Mouse (Mus musculus) adrenal gland, postnatal 10 days (tissue): ENCODE measurements around the gene Gm10718. TPM values are rescaled to one million over a fixed set of nuclear protein-coding genes. Genes with fewer than 3 reads are reported as not detected.
"Not testable (repeated sequence)": the region's sequence is repeated elsewhere in the genome, so short reads cannot be mapped to it uniquely, and the experiment has no call there.

Source experiments
- DNase-seq: peaks from one replicate; pipeline ENCODE4 v3.0.0; 2021; ENCODE audit warnings: mixed read lengths
- microRNA-seq: library from miRNA; unstranded; fragments of <30 nt; microRNA quantifications from one replicate; pipeline ENCODE4 v1.2.0, GENCODE M21; 2021
- total RNA-seq, 2 experiments: library from RNA; stranded (reverse); gene quantifications; 2 replicates each; pipeline ENCODE4 v1.2.3; 2021

The Gm10718 gene
- total RNA-seq, 2 experiments from 2014 or later = 1.4 to 3.2 TPM

DNA sequence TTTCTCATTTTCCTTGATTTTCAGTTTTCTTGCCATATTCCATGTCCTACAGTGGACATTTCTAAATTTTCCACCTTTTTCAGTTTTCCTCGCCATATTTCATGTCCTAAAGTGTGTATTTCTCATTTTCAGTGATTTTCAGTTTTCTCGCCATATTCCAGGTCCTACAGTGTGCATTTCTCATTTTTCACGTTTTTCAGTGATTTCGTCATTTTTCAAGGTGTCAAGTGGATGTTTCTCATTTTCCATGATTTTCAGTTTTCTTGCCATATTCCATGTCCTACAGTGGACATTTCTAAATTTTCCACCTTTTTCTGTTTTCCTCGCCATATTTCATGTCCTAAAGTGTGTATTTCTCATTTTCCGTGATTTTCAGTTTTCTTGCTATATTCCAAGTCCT, 2.3 kb downstream of the Gm10718 start:
- DNase-seq = peak; percentile 65

DNA sequence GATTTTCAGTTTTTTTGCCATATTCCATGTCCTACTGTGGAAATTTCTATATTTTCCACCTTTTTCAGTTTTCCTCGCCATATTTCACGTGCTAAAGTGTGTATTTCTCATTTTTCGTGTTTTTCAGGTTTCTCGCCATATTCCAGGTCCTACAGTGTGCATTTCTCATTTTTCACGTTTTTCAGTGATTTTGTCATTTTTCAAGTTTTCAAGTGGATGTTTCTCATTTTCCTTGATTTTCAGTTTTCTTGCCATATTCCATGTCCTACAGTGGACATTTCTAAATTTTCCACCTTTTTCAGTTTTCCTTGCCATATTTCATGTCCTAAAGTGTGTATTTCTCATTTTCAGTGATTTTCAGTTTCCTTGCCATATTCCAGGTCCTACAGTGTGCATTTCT, 2.8 kb downstream of the Gm10718 start:
- not testable (repeated sequence) for DNase-seq

DNA sequence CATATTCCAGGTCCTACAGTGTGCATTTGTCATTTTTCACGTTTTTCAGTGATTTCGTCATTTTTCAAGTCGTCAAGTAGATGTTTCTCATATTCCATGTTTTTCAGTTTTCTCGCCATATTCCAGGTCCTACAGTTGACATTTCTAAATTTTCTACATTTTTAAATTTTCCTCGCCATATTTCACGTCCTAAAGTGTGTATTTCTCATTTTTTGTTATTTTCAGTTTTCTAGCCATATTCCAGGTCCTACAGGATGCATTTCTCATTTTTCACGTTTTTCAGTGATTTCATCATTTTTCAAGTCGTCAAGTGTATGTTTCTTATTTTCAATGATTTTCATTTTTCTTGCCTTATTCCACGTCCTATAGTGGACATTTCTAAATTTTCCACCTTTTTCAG, 3.4 kb downstream of the Gm10718 start:
- peak; percentile 3 for DNase-seq

DNA sequence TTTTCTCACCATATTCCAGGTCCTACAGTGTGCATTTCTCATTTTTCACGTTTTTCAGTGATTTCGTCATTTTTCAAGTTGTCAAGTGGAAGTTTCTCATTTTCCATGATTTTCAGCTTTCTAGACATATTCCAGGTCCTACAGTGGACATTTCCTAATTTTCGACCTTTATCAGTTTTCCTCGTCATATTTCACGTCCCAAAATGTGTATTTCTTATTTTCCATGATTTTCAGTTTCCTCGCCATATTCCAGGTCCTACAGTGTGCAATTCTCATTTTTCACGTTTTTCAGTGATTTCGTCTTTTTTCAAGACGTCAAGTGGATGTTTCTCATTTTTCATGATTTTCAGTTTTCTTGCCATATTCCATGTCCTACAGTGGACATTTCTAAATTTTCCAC, 3.9 kb downstream of the Gm10718 start:
- not testable (repeated sequence) for DNase-seq

DNA sequence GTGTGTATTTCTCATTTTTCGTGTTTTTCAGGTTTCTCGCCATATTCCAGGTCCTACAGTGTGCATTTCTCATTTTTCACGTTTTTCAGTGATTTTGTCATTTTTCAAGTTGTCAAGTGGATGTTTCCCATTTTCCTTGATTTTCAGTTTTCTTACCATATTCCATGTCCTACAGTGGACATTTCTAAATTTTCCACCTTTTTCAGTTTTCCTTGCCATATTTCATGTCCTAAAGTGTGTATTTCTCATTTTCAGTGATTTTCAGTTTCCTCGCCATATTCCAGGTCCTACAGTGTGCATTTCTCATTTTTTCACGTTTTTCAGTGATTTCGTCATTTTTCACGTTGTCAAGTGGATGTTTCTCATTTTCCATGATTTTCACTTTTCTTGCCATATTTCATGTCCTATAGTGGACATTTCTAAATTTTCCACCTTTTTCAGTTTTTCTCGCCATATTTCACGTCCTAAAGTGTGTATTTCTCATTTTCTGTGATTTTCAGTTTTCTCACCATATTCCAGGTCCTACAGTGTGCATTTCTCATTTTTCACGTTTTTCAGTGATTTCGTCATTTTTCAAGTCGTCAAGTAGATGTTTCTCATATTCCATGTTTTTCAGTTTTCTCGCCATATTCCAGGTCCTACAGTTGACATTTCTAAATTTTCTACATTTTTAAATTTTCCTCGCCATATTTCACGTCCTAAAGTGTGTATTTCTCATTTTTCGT, 6.1 kb downstream of the Gm10718 start:
- DNase-seq = peak; percentile 29

DNA sequence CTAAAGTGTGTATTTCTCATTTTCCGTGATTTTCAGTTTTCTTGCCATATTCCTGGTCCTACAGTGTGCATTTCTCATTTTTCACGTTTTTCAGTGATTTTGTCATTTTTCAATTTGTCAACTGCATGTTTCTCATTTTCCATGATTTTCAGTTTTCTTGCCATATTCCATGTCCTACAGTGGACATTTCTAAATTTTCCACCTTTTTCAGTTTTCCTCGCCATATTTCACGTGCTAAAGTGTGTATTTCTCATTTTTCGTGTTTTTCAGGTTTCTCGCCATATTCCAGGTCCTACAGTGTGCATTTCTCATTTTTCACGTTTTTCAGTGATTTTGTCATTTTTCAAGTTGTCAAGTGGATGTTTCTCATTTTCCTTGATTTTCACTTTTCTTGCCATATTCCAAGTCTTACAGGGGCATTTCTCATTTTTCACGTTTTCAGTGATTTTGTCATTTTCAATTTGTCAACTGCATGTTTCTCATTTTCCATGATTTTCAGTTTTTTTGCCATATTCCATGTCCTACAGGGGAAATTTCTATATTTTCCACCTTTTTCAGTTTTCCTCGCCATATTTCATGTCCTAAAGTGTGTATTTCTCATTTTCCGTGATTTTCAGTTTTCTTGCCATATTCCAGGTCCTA, 7.5 kb downstream of the Gm10718 start:
- not testable (repeated sequence) for DNase-seq

DNA sequence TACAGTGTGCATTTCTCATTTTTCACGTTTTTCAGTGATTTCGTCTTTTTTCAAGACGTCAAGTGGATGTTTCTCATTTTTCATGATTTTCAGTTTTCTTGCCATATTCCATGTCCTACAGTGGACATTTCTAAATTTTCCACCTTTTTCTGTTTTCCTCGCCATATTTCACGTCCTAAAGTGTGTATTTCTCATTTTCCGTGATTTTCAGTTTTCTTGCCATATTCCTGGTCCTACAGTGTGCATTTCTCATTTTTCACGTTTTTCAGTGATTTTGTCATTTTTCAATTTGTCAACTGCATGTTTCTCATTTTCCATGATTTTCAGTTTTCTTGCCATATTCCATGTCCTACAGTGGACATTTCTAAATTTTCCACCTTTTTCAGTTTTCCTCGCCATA, 11.0 kb downstream of the Gm10718 start, which contains the start of gene Gm17535:
Gene Gm17535, plus strand, starts transcription at position 301 of the 400 bp plus-strand sequence.
- DNase-seq = not testable (repeated sequence)

DNA sequence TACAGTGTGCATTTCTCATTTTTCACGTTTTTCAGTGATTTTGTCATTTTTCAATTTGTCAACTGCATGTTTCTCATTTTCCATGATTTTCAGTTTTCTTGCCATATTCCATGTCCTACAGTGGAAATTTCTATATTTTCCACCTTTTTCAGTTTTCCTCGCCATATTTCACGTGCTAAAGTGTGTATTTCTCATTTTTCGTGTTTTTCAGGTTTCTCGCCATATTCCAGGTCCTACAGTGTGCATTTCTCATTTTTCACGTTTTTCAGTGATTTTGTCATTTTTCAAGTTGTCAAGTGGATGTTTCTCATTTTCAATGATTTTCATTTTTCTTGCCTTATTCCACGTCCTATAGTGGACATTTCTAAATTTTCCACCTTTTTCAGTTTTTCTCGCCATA, 13.2 kb downstream of the Gm10718 start, which contains the start of gene Gm10715:
Gene Gm10715, plus strand, starts transcription at position 301 of the 400 bp plus-strand sequence.
- DNase-seq = not testable (repeated sequence)

DNA sequence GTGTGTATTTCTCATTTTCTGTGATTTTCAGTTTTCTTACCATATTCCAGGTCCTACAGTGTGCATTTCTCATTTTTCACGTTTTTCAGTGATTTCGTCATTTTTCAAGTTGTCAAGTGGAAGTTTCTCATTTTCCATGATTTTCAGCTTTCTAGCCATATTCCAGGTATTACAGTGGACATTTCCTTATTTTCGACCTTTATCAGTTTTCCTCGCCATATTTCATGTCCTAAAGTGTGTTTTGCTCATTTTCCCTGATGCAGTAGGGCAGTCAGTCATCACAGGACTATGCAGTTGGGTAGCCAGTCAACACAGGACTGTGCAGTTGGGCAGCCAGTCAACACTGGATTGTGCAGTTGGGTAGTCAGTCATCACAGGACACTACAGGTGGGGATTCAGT, 14.8 kb downstream of the Gm10718 start:
- not testable (repeated sequence) for DNase-seq

Small RNAs within 50 kb of the gene (microRNA-seq; reads per million reads assigned to microRNA genes)
- not detected for gene Mir101c

Other genes with a start within 250 kb of the Gm10718 start
- not detected for gene Gm10722, start 22.6 kb upstream of the Gm10718 start, total RNA-seq
- gene Gm11168, start 20.2 kb upstream of the Gm10718 start, total RNA-seq = 1 to 10 TPM in 1 of 2 experiments, not detected in 1; 1.1 TPM
- gene Gm10721, start 10.4 kb upstream of the Gm10718 start, total RNA-seq = 1 to 10 TPM in 1 of 2 experiments, not detected in 1; 1.1 TPM
- gene Gm10720, start 7.9 kb upstream of the Gm10718 start, total RNA-seq = not detected
- 1 to 10 TPM; 1.3 to 1.7 TPM for gene Gm10719, start 6.1 kb upstream of the Gm10718 start, total RNA-seq
- 1 to 10 TPM in 1 of 2 experiments, under 1 TPM in 1; 0.57 to 1.8 TPM for gene Gm10717, start 1.9 kb downstream of the Gm10718 start, total RNA-seq
- gene Gm17535, start 11.1 kb downstream of the Gm10718 start, total RNA-seq = not detected
- gene Gm10715, start 13.3 kb downstream of the Gm10718 start, total RNA-seq = not detected